Mouse (Mus musculus) thymus, postnatal 10 days (tissue): ENCODE results near the gene Mau2.
"Not testable (repeated sequence)": the region's sequence is repeated elsewhere in the genome, so short reads cannot be mapped to it uniquely, and the experiment has no call there.

ENCODE experiments used
- DNase-seq, 2 experiments: peaks; one replicate each; pipeline ENCODE4 v3.0.0; 2021; ENCODE audit warnings: low spot score in 2 of 2

Gene Mau2

DNA sequence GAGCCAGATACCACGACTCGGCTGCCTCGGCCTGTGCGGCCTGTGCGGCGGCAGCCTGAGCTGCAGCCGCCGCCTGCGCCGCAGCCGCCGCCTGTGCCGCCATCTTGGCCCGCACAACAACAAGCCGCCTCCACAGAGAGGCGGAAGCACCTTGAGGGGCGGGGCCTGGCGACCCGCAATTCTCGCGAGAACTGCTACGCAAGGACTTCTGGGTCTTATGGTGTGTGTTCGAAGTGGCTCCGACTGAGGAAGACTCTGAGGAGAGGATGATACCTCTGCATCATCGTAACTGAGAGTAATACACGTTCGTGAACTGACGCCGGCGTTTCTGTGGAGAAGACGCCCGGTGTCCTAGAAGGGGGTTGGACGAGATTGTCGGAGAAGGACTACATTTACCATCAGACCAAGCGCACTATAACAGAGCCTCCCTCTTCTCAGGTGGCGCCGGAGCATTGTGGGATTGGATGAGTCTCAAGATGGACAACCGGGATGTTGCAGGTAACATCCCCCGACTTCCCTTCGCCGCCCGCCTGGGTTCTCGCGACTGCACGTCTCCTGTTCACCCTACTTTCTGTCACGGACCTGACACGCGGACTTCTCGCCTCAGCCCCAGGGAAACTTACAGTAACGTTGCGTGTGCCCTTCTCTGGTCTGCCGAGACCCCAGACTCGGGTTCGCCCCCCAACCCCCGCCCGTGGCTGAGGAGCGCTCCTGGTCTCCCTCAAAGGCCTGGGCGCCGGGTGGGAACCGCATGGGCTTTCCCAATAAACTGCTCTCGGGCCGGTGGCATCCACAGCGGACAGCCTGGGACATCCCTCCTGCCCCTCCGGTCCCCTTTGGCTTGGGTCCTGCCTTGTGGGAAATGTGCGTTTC lies at the start of gene Mau2, which contains the start of gene Sugp1:
Gene Mau2, minus strand, starts transcription at position 152 of the 873 bp plus-strand sequence.
Gene Sugp1, plus strand, starts transcription at position 231 of the 873 bp plus-strand sequence.
- DNase-seq, result peak; percentile 95 to 97

DNA sequence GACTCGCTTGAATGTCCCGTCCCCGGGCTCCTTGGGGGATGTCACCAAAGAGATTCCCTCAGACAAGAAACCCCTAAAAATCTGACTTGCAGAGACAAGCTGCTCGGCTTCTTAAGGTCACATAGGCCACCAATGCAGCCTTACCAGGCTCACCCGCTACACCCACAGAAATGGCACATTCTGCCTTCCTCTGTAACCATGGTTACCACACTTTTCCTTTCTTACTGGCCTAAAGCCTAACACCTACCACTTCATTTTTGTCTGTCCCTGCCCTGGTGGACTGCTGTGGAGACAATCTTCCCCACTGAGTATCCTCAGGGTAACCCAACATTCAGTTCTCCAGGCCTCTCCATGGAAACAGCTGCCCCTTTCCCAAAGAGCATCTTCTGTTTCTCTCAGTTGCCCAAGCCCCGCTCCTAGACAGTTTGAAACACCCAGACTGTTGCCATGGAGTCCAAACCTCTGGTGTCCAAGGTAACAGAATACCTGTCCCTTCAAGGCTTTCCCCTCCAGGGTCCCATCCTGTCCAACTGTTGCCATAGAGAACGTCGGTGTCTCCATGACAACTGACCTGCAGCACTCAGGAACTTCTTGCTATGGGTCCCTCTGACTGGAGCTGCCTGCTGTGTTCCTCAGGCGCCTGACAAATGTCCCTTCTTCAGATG lies 46.9 kb upstream of the Mau2 start:
- no peak for DNase-seq

DNA sequence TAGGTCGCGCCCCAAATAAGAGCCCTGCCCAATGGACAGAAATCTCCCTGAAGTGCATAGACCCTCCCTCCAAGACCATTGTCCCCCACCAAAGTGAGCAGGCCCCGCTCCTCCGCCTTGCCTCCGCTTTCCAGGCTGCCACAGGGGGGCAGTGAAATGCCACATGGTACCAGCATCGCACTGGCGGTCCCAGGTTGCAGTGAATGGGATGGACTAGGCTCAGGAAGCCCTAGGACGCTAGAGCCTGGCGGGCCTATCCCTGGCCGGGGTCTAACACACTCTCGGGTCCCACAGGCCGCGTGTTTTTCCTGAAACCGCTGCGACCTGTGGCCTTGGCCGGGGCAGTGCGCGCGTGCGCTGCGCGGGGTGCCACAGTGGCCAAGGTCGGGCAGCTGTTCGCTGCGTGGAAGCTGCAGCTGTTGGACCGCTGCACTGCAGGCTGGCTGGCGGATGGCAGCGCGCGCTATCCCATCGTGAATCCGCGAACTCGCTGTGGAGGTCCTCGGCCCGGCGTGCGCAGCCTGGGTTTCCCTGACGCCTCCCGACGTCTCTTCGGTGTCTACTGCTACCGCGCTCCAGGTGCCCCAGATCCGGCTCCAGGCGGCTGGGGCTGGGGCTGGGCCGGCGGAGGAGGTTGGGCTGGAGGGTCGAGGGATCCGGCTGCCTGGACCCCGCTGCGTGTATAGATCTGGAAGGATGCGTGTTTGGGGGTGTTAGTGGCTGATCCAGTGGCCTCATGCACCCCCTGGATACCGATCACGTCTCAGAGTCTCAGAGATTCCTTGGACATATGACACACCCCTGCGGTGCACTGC lies 45.5 kb upstream of the Mau2 start:
- DNase-seq, result no peak

DNA sequence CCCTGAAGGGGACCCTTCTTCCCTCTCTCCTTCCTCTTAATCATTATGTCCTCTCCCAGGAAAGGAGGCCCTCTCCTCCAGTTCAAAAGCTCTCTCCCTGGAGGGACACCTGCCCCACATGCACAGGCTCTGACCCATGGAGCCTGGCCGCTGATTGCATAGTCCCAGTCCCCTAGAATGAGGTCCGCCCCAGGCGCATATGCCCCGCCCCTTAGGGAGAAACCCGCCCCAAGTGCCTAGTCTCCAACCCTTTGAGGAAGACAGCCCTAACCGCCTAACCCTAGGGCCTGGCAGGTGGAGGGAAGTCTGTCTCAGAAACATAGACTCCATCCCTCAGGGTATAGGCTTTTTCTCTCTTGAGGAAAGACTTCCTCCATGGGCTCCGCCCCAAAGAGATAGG lies 44.7 kb upstream of the Mau2 start:
- no peak for DNase-seq

DNA sequence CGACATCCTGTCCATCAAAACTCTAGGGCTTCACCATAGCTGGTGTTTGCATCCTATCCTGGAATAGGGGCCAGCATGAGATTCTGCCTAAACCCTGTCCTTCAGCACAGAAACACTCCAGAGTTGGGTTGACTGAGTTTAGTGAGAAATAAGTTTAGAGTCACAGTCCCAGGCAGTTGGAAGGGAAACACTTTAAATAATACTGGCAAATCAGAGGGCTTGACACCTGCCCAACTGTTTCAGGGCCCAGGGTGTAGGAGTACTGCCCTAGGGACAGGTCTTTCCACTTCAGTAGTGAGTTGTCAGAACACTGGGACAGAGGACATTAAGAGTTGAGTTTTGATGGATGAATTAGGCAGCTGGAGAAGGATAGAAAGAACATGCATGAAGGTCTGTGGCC lies 43.6 kb upstream of the Mau2 start:
- DNase-seq, result no peak

DNA sequence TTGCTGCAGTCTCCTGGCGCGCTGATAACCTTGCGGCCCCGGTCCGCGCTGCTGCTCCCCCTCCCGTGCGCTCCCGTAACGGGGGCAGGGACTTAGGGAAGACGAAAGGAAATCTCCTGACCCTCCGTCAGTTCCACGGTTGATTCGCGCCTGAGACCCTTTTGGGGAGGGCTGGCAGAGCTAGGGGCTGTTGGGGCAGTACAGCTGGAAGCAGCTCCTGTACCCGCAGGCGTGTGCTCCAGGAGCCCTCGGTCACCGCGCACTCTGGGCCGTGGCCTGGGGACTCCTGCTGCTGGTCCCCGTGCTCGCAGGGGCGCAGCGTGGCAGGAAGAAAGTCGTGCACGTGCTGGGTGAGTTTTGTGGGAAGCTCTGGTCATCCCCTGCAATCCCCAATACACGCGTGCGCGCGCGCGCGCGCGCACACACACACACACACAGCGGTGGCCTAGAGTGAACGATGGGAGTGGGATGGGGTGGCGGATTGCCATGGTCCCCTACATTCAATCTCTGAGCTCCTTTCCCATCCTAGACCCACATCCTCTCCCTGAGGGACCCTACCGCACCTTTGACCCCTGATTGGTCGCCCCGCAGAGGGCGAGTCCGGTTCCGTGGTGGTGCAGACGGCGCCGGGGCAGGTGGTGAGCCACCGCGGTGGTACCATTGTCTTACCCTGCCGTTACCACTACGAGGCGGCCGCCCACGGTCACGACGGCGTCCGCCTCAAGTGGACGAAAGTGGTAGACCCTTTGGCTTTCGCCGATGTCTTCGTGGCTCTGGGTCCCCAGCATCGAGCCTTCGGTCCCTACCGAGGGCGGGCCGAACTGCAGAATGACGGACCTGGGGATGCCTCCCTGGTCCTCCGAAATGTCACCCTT lies 41.9 kb upstream of the Mau2 start:
- DNase-seq, result no peak

DNA sequence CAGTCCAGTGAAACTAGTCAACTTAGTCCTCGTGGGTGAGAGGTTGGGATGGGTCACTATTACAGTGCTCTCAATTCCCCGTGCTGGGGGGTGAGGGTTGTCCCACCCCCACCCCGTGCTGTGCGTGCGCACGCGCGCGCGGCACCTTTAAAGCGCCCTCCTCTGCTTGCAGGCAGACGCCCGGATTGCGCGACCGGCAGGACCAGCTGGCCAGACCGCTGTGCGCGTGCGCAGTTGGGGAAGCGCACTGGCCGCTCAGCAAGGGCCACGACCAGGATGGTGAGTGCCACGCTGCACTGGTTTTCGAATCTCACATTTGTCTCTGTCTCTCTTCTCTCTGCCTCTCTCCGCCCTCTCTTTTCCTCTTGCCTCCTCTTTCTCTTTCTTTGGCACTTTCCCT lies 40.8 kb upstream of the Mau2 start, which contains the start of gene Hapln4:
Gene Hapln4, plus strand, starts transcription at position 173 of the 400 bp plus-strand sequence.
- DNase-seq, result no peak

DNA sequence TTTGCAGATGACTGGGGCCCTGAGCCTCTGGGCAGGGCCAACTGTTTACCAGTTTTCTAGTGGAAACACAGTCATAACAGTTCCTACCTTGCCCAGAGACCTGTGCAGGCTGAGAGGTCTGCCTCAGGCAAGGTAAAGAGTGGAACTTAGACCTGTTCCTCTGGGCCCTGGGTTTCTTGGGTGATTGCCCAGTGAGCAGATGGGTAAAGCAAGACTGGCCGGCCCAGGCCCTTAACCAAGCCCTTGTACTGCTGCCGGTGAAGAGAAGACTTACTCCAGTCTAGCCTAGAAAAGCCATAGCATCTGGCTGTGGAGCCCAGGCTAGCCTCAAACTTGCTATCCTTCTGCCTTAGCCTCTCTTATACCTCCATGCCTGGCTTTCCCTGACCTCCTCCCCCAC lies 39.4 kb upstream of the Mau2 start:
- DNase-seq, result no peak

DNA sequence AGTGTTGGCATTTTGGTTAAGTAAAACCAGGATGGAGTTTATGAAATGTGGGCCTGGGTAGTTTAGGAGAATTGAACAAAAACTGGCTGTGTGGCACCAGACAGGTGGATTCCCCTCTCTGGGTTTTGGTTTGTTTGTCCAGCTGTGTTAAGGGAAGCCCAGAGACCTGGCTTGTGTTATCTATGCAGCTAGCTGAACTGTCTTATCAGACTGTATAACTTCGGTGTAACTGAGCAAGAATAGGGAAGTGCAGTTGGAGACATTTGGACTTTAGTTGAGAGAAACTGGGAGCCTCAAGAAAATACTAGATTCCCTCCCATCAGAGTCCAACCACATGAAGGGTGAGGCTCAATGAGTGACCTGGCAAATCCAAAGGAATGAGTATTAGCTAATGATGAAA lies 31.1 kb upstream of the Mau2 start:
- DNase-seq, result no peak

DNA sequence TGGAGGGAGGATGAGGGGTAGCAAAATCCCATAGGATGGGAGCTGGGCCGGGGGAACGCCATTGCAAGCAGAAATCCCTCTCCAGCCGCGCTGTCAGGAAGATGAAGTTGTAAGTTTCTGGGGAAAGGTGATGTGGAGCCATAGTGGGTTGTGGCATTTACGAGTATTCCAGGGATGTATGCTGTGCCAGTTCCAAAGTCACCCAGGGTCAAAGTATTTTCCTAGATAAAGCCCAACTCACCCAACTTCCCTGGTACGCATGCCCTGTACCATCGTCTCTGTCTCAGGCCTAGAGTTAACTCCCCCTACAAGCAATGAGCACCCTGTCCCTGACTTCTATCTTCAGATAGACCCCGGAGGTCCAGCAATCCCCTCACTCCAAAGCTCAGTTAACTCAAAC lies 30.6 kb upstream of the Mau2 start:
- no peak for DNase-seq

DNA sequence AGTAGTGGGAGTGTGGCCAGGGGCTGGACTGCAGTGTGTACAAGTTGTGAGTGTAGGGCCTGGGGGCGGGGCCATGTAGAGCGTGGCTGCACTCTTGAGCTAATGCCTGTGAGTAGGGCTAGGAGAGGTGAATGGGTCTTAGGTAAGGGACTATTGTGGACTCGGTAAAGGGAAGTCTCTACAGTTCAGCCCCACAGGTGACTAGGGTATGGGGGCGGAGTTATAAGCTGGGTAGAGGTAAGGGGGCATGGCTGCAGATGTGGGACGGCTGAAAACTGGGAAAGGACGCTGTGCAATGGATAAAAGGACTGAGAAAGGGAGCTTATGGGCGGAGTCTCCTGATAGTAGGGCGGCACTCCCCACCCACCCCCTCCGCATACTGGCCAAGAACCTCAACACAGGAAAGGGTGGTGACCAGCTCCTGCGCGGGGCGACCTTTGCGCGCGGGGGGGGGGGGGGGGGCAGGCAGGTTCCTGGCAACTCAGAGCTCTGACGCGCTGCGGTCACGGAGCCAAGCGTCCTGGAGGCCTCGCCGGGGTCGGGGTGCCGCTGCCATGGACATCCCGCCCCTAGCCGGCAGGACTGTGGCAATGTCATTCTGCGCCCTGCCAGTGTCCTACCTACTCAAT lies 30.0 kb upstream of the Mau2 start, which contains the start of gene Tm6sf2:
Gene Tm6sf2, plus strand, starts transcription at position 484 of the 629 bp plus-strand sequence.
- DNase-seq, result no peak

DNA sequence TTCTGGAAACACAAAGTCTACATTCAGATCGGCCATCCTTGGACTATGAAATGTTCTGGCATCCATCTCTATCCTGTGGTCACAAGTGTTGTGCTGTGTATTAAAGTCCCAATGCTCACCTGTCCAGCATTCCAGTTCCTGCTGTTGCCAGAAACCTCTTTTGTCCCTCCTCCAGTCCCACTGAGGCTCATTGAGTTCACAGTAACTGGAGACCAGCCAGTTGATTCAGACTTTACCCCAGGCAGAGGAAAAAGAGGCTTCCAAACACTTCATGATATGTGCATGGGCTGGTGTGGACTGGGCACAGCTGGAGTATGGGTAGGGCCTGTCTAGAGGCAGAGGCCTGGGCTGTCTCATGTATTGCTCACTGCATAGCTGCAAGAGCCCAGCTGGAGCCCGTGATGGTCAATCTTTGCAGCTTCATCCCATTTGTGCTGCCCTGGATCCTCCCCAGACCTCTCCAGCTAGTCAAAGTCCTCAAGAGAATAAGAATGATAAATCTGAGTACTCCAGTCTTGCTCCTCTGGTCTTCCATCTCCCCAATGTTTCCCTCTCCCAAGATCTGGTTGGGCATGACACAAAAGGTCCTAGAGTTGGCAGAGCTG lies 29.4 kb upstream of the Mau2 start:
- DNase-seq, result no peak

DNA sequence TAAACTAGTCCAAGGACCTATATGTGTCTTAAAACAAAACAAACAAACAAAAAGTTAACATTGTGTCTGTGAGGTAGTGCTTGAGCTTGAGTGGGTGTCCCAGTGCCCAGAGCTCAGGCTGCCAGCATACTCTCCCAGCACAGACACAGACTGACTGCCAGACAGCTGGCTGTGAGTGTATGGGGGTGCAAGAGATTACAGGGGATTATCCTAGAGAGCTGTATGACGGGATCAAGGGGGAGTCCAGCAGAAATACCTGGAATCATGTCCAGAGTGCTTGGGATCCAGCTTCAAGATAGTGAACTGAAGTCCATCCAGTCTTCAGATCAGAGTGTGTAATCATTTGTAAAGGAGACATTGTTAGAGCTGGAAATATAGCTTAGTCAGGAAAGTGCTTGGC lies 15.2 kb upstream of the Mau2 start:
- no peak for DNase-seq

DNA sequence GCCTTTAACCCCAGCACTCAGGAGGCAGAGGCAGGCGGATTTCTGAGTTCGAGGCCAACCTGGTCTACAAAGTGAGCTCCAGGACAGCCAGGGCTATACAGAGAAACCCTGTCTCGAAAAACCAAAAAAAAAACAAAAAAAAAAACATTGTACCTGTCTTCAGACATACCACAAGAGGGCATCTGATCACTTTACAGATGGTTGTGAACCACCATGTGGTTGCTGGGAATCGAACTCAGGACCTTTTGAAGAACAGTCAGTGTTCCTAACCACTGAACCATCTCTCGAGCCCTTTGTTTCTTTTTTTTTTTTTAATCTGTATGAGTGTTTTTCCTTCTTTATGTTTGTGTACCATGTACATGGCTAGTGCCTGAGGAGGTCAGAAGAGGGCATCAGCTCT lies 7.9 kb upstream of the Mau2 start:
- not testable (repeated sequence) for DNase-seq

DNA sequence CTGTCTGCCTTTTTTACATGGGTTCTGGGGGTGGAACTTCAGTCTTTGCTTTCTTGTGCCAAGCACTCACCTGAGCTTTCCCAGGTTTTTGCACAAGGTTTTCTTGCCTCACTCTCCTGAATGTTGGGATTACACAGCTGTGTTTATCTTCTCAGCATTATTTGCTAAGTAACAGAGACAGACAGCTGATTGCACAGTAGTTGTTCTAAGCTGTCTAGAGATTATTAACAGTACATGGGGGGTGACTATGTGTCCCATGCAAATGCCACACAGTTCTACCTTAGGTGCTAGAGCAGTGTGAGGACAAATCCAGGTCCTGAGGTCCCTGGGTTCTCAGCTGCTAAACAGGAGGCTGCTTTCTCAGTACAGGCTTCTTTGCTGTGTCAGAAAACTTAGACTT lies 7.1 kb upstream of the Mau2 start:
- no peak for DNase-seq

DNA sequence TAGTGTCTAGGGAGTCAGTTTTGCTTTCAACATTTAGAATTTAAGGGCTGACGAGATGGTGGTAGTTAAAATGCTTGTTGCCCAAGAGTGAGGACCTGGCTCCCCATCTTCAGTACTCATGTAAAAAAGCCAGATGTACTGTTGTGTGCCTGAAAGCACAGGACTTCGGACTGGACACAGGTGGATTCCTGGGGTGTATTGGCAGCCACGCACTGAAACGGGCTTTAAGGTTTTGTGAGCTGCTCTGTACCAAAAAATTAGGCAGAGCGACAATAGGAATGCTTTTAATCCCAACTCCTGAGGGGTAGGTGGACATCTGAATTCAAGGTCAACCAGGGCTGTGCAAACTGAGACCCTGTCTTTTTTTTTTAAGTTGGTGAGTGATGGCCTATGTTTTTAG lies 1.5 kb upstream of the Mau2 start:
- DNase-seq, result no peak

DNA sequence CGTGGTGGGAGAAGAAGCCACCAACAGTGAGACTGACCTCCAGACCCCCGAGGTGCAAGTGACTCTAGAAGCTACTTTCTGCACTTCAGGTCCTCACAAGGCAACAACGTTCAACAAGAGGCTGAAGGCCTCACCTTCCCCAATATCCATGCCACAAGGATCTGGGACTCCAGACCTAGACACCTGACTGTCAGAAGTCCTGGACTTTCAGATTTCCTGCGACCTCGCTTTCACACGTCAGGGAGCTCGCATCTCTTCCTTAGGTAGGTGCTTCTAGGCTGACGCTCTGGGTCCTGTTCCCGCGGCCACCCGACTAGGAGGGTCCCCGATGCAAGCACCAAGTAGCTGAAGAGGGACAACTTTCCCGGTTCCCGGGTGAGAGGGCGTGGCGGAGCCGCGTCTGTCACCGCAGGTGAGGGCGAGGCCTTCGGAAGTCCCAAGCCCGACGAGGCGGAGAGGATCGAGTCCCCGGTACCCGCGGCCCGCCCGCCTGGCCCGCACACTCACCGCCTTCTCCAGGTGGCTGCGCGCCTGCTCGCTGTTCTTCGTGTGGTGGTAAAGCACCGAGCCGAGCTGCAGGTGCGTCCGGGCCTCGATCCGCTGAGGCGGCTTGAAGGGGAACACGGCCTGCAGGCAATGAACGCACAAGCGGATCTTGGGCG lies 518 bp downstream of the Mau2 start:
- peak; percentile 44 to 58 for DNase-seq

DNA sequence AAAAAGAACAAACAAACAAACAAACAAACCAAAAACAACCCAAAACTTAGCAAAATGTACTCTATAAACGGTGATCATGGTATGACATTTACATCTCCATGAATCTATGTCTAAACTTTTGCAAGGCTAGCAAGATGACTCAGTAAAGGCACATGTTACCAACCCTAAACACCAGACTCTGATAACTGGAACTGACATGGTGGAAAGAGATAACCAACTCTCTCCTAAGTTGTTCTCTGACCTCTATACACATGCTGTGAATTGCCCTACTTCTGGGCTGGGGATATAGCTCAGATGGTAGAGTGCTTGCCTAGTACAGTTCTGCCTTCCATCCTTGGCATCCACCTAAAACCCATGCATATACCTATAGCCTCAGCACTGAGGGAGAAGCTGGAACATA lies 4.5 kb downstream of the Mau2 start:
- no peak for DNase-seq

DNA sequence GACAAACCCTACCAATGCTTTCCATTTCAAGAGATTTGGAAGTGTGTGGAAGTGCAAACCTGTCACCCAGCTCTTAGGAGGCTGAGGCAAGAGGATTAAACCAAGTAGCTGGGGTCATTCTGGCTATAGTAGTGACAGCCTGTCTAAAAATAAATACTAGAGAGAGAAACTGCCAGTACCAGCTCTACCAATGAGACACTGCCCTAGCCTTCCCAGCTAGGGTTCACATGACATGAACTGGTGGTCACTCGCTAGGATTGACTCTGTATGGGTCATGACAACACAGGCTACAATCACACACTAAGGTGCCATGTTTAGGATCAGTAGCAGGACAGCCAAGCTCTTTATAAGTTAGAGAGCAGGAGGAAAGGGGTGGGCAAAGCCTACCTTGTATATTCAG lies 12.3 kb downstream of the Mau2 start:
- no peak for DNase-seq

DNA sequence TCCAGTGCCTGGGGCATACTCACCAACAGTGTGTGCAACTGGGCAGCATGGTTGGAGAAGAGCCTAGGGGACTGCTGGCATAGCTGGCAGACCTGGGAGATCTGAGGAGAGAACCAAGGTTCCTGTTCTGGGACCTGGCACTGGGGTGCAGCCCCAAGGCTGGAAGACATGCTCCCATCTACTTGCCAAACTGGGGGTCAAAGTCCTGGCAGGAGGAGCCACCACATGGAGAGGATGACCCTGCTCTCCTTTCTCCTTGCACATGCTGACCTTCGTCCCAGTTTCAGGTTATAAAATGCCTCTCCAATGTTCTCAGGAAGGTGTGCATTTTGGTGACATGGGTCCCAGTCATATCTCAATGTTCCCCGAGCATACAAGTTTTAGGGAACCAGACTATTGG lies 16.4 kb downstream of the Mau2 start:
- no peak for DNase-seq
